Mouse (Mus musculus) bone marrow macrophage, adult 2 months (primary cell): ENCODE measurements around the gene Gm44596. TPM values are rescaled to one million over a fixed set of nuclear protein-coding genes. Genes with fewer than 3 reads are reported as not detected.

ENCODE experiments used
- H3K27ac ChIP-seq: 2 replicates; pipeline ENCODE4 v1.5.1; 2012; ENCODE audit warnings: low read depth, low read length; ENCODE audit not compliant: insufficient read depth
- H3K4me1 ChIP-seq: 2 replicates; pipeline ENCODE4 v1.6.1; 2012; ENCODE audit warnings: low read length; ENCODE audit not compliant: control insufficient read depth, insufficient read depth
- H3K4me3 ChIP-seq: 2 replicates; pipeline ENCODE4 v1.5.1; 2012; ENCODE audit warnings: mild to moderate bottlenecking, low read length, moderate library complexity; ENCODE audit not compliant: insufficient read depth
- CTCF ChIP-seq: IDR thresholded peaks from 2 replicates; pipeline ENCODE4 v1.5.1; 2012; ENCODE audit warnings: low read depth, mild to moderate bottlenecking, low read length, moderate library complexity
- POLR2A ChIP-seq: IDR thresholded peaks from 2 replicates; pipeline ENCODE4 v1.6.1; 2012; ENCODE audit warnings: mild to moderate bottlenecking, low read depth, low read length, borderline replicate concordance
- polyA plus RNA-seq: library from polyadenylated mRNA; stranded (reverse); fragments of >200 nt; gene quantifications from 2 replicates; pipeline ENCODE4 v1.2.4, GENCODE M21; 2012; ENCODE audit not compliant: missing spikeins, insufficient read depth, insufficient read length

Gm44596 gene
- polyA plus RNA-seq = not detected in 2 replicates

- Histone ChIP-seq H3K27ac (no peak within 1 kb of the TSS), H3K4me3 (no peak within 1 kb of the TSS), H3K4me1 (peaks cover 10% of the 10 kb centered on the region)
- TF ChIP-seq CTCF (no peak), POLR2A (no peak)
These were observed at the start of gene Gm44596, which contains the start of gene Tex52 for GRCm38 (mm10) chr6:128375192-128375591. Gene Gm44596, plus strand, starts transcription at chr6:128375503. Gene Tex52, plus strand, starts transcription at chr6:128375456.

DNA sequence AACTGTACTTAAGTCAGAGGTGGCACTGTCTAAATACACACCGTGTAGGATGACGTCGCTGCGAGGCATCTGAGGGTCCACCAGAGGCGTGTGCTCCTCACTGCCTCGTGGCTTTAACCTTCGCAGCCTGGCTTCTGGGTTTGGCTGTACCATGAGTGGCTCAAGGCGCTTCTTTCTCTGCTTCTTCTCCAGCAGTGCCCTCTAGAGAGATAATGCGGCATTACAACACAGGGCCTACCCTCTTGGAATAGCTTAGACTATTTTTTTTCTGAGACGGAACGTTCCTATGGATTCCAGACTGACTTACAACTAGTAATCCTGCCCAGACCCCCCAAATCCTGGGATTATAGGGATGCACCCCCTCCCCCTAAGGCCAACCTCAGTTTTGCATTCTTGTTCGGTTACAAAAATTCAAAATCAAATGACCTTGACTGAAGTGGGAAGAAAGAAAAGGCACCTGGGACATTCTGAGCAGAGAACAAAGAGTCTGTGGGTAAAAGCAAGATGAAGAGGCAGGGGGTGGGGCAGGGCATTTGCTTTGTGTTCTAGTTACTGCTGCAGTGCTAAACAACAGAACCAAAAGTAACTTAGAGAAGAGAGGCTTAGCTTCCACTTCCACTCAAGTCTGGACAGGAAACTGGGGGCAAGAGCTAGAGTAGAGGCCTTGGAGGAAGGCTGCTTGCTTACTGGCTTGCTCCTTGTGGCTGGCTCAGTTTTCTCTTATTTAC is 40.7 kb upstream of the Gm44596 start:
- Histone ChIP-seq H3K4me3 (no peak overlapping the region), H3K27ac (no peak overlapping the region), H3K4me1 (no peaks in the 10 kb centered on the region)

DNA sequence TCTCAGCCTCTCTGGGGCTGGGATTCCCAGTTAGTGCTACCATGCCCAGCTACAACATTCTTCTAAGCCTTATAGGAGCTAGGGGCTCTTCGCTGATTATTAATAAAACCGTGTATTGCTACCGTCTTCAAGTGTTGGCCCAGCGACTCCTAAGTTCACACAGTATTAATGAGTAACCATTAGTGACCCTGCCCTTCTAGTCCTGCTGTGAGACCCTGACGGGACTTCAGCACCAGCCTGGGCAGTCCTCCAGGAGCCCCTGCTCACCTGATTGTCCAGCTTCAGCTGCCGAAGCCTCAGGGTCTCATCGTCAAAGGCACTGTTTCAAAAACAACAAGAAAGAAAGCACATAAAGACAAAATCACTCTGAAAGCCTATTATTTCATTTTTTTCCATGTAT is 37.8 kb upstream of the Gm44596 start:
- TF ChIP-seq CTCF (no peak), POLR2A (no peak)
- H3K4me1 ChIP-seq = no peaks in the 10 kb centered on the region
- no peak overlapping the region for H3K27ac ChIP-seq
- H3K4me3 ChIP-seq = no peak overlapping the region

More for the DNA sequence above, 40.7 kb upstream of the Gm44596 start:
- no peak for TF ChIP-seq POLR2A
- TF ChIP-seq CTCF = 0 out of 2 replicates have a peak, but pooled peaks have one; percentile 30

DNA sequence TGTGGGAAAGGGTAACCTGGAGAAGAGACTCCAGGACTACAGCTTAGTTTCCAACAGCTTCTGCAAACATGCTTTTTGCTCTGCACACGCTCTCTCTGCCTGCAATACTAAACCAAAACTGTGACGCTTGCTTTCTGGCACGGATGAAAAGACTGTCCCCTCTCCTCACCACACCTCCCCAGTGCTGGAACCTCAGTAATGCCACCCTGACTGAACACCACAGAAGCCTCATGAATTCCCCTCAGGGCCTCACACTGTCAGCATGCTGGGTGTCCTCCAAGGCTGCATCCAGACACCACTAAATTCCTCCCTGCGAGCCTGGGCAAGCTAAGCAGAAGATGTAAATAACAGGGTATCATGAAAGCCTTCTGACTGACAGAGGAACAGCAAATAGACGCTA is 36.4 kb upstream of the Gm44596 start:
- TF ChIP-seq POLR2A = no peak
- no peak for TF ChIP-seq CTCF
- H3K27ac ChIP-seq = no peak overlapping the region
- H3K4me3 ChIP-seq = no peak overlapping the region
- no peaks in the 10 kb centered on the region for H3K4me1 ChIP-seq

DNA sequence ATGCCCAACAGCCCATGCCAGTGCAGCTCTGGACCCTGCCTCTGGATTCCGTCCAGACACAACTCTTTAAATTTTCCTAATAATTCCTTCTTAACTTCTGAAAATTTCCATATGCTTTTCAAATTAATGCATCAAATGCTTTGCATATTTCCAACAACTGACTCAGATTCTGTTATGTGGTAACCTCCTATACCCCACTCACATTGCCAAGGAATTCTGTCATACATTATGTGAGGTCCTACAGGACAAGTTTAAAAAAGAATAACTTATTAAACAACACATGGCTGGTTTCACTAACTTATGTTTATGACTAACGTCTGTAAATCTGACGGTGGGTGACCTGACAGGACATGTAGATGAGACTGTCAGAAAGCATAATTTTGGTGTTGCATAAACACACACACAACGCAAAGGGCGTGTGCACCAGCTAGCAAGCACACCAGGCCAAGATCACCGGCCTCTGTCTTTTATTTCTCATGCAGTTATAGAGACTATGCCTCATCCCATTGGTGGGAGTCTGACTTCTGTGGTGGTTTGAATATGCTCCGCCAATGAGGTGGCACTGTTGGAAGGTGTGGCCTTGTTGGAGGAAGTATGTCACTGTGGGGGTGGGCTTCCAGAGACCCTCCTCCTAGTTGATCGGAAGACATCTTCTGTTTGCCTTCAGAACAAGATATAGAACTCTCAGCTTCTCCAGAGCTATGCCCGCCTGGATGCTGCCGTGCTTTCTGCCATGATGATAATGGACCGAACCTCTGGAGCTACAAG is 33.2 kb upstream of the Gm44596 start:
- TF ChIP-seq POLR2A (no peak), CTCF (no peak)
- no peak overlapping the region for H3K27ac ChIP-seq
- no peak overlapping the region for H3K4me3 ChIP-seq
- H3K4me1 ChIP-seq = peaks cover 6% of the 10 kb centered on the region

GRCm38 (mm10) chr6:128345623-128346022 is 29.7 kb upstream of the Gm44596 start:
- H3K27ac ChIP-seq = no peak overlapping the region
- TF ChIP-seq POLR2A (no peak), CTCF (no peak)
- no peak overlapping the region for H3K4me3 ChIP-seq
- H3K4me1 ChIP-seq = peaks cover 8% of the 10 kb centered on the region

DNA sequence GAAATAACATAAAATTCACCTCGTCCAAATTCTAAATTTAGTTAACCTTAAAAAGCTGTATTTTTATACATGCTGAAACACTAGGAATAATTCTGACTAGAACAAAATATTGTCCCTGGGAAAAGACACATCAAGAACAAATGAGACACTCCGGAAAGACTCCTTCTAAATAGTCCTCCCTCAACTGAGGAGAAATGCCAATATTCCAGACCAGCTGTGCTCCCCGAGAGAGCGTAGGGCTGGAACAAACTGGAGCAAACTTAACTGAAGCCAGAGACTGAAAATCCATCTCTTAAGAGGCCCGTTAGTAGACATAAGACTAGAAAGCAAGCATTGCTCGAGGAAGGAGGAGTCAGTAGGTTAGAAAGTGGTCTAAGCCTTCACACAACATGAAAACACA is 28.5 kb upstream of the Gm44596 start:
- no peak overlapping the region for H3K4me3 ChIP-seq
- no peak overlapping the region for H3K27ac ChIP-seq
- TF ChIP-seq POLR2A (no peak), CTCF (no peak)
- peaks cover 8% of the 10 kb centered on the region for H3K4me1 ChIP-seq

DNA sequence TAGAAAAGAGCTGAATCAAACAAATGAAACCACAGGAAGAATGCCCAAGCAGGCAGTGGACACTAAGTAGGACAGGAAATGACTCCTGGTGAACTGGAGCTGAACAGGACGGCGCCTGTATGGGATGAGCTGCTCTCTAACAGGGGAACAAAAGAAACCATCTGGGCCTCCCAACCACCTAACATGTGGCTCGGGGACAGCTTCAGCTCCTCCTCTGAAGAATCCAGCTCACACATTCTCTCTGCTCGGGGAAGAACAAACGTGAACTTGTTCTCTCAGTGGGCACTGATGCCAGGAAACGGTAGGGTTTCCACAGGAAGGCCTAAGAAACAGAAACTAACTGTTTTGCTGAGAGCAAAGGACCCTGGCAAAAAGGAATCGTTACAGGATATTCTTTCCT is 25.6 kb upstream of the Gm44596 start:
- Histone ChIP-seq H3K27ac (no peak overlapping the region), H3K4me1 (peaks cover 17% of the 10 kb centered on the region)
- TF ChIP-seq CTCF = no peak
- no peak for TF ChIP-seq POLR2A

GRCm38 (mm10) chr6:128354140-128354539 is 21.2 kb upstream of the Gm44596 start:
- Histone ChIP-seq H3K4me3 (no peak overlapping the region), H3K4me1 (peaks cover 13% of the 10 kb centered on the region), H3K27ac (no peak overlapping the region)
- TF ChIP-seq POLR2A = no peak
- no peak for TF ChIP-seq CTCF

More for the DNA sequence above, 25.6 kb upstream of the Gm44596 start:
- H3K4me3 ChIP-seq = no peak overlapping the region

DNA sequence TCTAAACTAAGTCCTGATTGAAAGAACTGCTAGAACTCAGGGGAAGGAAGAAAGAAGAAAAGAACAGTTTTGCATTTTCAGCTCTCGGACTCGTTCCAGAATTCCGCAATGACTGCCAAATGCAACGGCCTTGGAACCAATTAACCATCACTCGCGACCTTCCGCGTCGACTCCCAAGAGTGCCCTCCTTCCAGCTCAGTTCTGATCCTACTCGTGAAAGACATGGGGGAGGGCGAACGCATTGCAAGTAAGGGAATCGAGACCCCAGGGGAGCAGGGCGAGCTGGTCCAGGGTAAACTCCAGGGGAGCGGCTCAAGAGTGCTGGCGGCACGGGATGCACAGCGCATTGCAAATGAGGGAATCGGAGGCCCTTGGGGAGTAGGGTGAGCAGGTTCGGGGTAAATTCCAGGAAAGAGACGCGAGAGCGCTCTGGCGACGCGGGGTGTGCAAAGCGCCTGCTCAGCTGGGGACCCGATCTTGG is 20.1 kb upstream of the Gm44596 start:
- TF ChIP-seq CTCF (no peak), POLR2A (no peak)
- peaks cover 10% of the 10 kb centered on the region for H3K4me1 ChIP-seq
- H3K27ac ChIP-seq = no peak overlapping the region
- peak overlapping the region; percentile 87 for H3K4me3 ChIP-seq
